Mouse (Mus musculus) brain, embryonic 18.5 days (tissue): ENCODE results near the gene Dand5.

Experiments
- DNase-seq: peaks from one replicate; pipeline ENCODE4 v3.0.0-alpha.2; 2012; ENCODE audit warnings: low read depth, low spot score

Dand5 gene

DNA sequence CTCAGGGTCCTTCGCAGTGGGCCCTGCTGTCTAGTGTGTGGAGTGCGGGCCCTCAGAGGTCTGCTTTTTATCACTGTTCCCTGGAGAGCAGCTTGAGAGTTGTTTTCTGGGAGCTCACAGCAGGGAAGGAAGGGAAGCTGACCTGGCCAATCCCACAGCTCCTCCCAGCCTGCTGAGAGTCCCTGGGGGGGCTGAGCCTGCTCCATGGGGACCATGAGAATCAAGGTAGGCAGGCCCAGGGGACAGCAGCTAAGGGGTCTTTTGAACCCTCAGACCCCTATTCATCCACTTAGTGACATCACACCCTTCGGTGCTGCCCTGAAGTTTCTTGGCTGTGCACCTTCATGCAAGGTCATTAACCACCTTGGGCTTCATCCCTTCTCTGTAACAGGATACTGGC is at the start of gene Dand5:
Gene Dand5, minus strand, starts transcription at position 101 of the 400 bp plus-strand sequence.
- DNase-seq: no peak

DNA sequence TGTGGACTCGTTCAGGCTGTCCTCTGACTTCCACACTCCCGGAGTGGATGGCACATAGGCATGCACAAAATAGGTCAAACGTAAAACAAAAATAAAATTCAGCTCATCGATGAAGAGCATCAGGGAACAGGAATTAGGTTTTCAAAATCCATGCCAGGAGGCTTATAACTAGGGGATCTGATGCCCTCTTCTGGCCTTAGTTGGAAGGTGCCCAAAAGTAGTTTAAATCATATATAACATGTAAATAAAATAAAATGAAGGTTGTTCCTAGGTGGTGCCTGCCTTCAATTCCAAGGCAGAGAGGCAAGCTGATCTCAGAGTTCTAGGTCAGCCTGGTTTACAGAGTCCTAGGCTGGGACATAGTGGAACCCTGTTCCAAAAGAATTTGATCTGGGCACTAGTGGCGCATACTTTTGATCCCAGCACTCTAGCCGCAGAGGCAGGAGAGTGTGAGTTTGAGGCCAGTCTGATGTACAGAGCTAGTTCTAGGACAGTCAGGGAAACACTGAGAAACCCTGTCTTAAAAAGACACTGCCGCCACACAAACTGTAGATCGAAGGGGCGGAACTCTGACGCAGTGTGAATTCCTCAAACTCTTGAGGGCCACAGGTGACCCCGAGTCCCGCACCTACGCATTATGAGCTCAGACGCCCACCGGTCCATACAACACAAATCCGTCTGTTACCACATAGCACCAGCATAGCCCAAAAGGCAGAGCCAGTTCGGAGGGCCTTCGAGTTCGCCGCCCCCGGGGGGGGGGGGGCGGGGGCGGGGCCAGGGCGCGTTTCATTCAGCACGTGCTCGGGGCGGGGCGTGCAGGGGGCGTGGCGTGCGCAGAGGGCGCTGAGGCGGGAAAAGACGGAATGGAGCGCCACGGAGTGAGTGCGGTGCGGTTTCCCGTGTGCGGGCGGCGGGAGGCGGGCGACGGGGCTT is 49.0 kb upstream of the Dand5 start, which contains the start of gene Syce2:
Gene Syce2, plus strand, starts transcription at position 736 of the 933 bp plus-strand sequence.
- no peak for DNase-seq

GRCm38 (mm10) chr8:84856864-84857441 is 34.3 kb upstream of the Dand5 start, which contains the start of gene Farsa:
Gene Farsa (plus strand): TSS chr8:84856989.
- DNase-seq: peak; percentile 80

DNA sequence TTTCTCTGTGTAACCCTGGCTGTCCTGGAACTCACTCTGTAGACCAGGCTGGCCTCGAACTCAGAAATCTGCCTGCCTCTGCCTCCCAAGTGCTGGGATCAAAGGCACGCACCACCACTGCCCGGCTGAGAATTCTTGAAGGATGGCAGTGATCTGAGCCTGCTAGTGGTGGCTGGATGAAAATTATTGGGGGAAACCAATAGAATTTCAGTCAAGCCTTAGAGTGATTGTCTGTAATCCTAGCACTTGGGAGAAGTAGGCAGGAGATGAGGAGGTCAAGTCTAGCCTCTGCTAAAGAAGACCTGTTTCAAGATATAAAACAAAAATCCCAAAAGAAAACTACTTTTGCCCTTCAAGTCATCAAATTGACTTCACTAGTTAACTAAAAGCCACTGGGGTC is 33.8 kb upstream of the Dand5 start:
- no peak for DNase-seq

- DNase-seq: no peak
Observed at GRCm38 (mm10) chr8:84847684-84848435, 25.2 kb upstream of the Dand5 start.

DNA sequence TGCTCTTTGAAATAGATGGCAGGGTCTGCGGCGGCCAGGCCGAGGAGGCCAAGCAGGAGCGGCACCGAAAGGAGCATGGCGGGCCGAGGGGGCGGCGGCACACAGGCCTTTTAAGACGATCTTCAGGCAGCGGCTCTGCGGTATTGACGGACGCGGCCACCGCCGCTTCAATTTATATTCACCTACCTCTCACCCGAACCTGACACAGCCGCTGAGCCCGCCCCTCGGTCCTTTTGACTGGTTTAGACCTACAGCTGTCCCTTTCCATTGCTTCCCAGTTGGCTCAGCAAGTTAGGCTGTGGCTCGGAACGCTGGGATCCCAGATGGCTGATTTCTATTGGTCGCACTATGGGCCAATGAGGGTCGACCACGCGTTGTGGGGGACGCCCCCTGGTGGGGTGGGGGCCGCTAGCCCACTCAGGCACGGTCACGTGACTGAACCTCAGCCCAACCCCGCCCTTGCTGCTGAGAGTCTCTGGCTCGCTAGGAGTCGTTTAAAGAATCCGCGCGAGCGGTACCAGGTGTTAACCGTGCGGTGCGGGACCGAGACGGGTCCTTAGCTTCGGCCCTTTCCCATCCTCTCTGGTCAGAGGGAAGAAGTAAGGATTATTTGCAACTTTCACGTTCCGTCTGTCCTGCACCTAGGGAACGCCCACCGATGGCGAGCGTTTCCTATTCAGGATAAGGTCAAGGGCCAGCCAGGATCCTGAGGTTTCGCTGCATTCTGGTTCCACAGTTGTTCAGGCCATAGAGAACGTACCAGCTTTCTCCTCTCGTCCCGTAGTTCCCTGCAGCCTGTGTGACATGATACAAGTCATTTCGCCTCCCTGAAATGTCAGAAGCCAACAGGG is 24.3 kb upstream of the Dand5 start, which contains the start of gene Calr:
Gene Calr, minus strand, starts transcription at position 213 of the 851 bp plus-strand sequence.
- DNase-seq: peak; percentile 100

- DNase-seq: no peak
Observed at GRCm38 (mm10) chr8:84846094-84846721, 23.6 kb upstream of the Dand5 start.

DNA sequence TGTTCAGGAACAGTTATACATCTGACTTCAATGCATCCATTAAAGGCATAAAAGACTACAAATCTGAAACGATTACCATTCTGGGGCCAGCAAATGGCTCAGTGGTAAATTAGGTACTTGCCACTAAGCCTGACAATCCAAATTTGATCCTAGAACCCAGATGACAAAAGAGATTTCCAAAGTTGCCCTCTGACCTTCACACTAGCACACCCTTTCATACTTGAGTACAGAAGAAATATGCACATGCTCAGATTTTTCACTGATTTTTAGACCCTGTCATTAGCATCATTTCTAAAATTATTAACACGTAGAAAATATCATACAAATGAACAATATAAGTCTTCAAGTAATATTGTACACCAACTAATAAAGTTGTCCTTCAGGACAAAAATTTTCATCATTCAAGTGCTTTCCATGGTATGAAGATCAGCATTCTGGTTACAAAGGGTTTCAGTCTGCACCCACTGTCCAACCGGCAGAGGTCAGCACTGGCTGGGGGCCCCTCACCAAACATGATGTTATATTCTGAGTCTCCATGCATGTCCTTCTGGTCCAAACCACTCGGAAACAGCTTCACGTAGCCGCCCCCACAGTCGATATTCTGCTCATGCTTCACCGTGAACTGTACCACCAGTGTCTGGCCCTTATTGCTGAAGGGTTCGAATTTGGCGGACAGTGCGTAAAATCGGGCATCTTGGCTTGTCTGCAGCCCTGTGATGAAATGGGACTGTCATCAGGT is 22.9 kb upstream of the Dand5 start:
- DNase-seq: no peak

DNA sequence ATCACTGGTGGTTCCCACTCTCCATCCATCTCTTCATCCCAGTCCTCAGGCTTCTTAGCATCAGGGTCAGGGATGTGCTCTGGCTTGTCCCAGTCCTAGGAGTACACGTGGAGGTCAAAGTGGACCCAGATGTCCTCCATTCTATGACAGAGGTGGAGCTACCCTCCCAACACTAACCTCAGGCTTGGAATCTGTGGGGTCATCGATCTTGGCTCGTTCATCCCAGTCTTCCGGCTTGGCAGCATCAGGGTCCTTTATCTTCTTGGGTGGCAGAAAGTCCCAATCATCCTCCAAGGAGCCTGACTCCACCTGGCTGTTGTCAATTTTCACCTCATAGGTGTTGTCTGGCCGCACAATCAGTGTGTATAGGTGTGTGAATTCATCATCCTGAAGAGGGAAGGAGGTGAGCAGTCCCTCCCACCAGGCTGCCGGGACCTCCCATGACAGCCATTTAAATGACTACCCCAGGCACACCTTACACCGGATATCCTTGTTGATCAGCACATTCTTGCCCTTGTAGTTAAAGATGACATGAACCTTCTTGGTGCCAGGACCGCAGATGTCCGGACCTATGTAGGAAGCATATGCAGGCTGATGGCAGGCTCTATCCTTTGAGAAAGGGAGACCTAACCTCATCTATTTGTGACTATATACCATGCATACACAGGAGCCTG is 21.9 kb upstream of the Dand5 start:
- DNase-seq: no peak

- DNase-seq: no peak
Observed at GRCm38 (mm10) chr8:84841514-84841913, 18.9 kb upstream of the Dand5 start.

- peak; percentile 87 for DNase-seq
Observed at GRCm38 (mm10) chr8:84840248-84840999, 17.8 kb upstream of the Dand5 start, which contains the start of gene Rad23a. Gene Rad23a (minus strand): TSS chr8:84840665.

DNA sequence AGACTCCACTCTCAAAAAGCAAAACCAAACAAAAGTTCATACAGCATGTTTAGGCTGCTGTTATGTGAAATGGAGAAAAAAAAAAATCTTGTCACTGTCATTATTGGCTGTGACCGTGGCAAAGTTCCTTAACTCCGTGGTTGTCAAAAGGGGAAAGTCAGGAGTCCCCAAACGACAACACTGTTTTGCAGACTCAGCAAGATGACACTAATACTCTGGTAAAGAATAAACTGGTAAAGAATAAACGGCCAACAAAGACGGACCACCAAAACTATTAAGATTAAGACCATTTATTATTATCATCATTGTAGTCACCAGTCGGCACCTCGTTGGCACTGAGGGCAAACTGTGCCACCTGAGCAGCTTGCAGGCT is 17.2 kb upstream of the Dand5 start:
- DNase-seq: no peak

DNA sequence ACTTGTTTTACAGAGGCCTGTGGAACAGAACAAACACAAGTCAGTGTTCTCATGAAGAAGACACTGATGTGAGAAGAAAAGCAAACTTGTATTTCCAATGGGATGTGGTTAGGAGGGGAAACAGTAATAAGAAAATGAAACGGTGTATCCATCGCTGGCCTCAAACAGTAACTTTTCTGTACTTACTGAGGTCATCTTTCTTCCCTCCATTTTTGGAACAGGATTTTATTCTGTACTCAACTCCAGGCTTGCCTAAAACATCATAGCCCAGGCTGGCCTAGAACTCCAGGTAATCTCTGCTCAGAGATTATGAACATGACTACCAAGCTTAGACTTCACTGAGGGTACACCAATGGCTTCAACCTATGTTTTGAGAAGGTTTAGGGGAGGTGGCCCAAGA is 16.8 kb upstream of the Dand5 start:
- DNase-seq: no peak

DNA sequence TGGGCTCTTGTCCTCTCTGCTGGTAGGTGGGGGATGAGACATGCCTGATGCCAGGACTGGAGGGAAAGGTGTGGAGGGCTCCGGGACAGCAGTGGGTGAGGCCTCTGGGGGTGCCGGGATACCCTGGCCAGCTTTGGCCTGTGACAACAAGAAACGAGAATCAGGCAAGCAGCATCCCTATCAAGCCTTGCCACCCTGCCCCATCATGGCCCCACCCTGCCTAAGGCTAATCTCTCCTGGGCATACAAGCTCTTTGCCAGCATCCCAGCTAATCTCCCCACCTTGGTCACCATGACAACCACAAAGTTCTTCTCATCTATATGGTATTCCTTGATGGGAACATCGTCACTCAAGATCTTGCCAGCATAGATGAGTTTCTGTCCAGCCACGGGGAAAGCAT is 15.9 kb upstream of the Dand5 start:
- DNase-seq: no peak

GRCm38 (mm10) chr8:84837912-84838470 is 15.4 kb upstream of the Dand5 start:
- no peak for DNase-seq

- no peak for DNase-seq
Observed at GRCm38 (mm10) chr8:84837149-84837911, 14.7 kb upstream of the Dand5 start.
